Mouse (Mus musculus) CH12.LX (cell line): ENCODE data around the gene Defb45.

ENCODE experiments used
- CTCF ChIP-seq, 2 experiments: IDR thresholded peaks in 1 of 2; conservative IDR thresholded peaks in 1 of 2; 2 replicates each; pipeline ENCODE4 v1.5.1; 2011 to 2012; ENCODE audit warnings: low read depth in 2 of 2, low read length in 2 of 2, improper control_type of control experiment in 1 of 2, inconsistent platforms in 1 of 2, mild to moderate bottlenecking in 1 of 2, moderate library complexity in 1 of 2
- EP300 ChIP-seq: IDR thresholded peaks from 2 replicates; pipeline ENCODE4 v1.6.1; 2011; ENCODE audit warnings: low read length, improper control_type of control experiment
- GABPA ChIP-seq: IDR thresholded peaks from 2 replicates; pipeline ENCODE4 v1.6.1; 2012; ENCODE audit warnings: low read depth, low read length, improper control_type of control experiment, inconsistent platforms; ENCODE audit not compliant: insufficient replicate concordance
- IRF4 ChIP-seq: IDR thresholded peaks from 2 replicates; pipeline ENCODE4 v1.6.1; 2014; ENCODE audit warnings: low read depth, mild to moderate bottlenecking, inconsistent platforms, low read length, improper control_type of control experiment
- MXI1 ChIP-seq: IDR thresholded peaks from 2 replicates; pipeline ENCODE4 v1.6.1; 2011; ENCODE audit warnings: mild to moderate bottlenecking, low read depth, low read length, improper control_type of control experiment
- NRF1 ChIP-seq: IDR thresholded peaks from 2 replicates; pipeline ENCODE4 v1.6.1; 2014; ENCODE audit warnings: low read depth, mild to moderate bottlenecking, inconsistent platforms, low read length, improper control_type of control experiment, moderate library complexity
- POLR2A ChIP-seq: IDR thresholded peaks from 2 replicates; pipeline ENCODE4 v1.6.1; 2011; ENCODE audit warnings: low read depth, mild to moderate bottlenecking, improper control_type of control experiment, low read length
- SIN3A ChIP-seq: IDR thresholded peaks from 2 replicates; pipeline ENCODE4 v1.6.1; 2012; ENCODE audit warnings: low read length, improper control_type of control experiment, inconsistent platforms
- SMC3 ChIP-seq: IDR thresholded peaks from 2 replicates; pipeline ENCODE4 v1.6.1; 2011; ENCODE audit warnings: low read depth, low read length, improper control_type of control experiment
- TBP ChIP-seq: conservative IDR thresholded peaks from 2 replicates; pipeline ENCODE4 v1.6.1; 2011; ENCODE audit warnings: low read depth, low read length, improper control_type of control experiment
- ZKSCAN1 ChIP-seq: IDR thresholded peaks from 2 replicates; pipeline ENCODE4 v1.6.1; 2012; ENCODE audit warnings: low read depth, inconsistent platforms, low read length, improper control_type of control experiment, borderline replicate concordance
- ZNF384 ChIP-seq: IDR thresholded peaks from 2 replicates; pipeline ENCODE4 v1.6.1; 2012; ENCODE audit warnings: low read depth, low read length, improper control_type of control experiment, inconsistent platforms

DNA sequence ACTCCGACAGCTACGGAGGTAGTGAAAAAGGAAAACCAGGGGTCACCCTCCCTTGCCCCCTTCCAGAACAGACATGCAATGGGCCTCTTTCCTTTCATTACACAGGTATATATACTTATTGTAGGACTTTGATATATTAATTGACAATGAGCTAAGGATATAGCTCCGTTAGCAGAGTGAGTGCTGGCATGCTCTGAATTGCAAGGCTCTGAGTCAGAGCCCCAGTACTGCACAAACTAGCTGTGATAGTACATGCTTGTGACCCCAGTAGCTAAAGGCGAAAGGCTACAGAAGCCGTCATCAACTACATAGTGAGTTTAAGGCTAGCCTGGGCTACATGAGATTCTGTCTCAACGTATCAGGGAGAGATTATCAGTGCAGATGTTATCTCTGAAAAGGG, 30.7 kb upstream of the Defb45 start:
- TF ChIP-seq NRF1 (no peak), GABPA (no peak), MXI1 (no peak), TBP (no peak), IRF4 (no peak), ZNF384 (no peak), SIN3A (no peak), CTCF (conservative IDR thresholded peaks at IDR 0.05 in 1 of 2, IDR thresholded peaks at IDR 0.05 in 1 of 2; ENCODE audit: low read depth in 2 of 2, low read length in 2 of 2) (no peak), EP300 (no peak), SMC3 (no peak), ZKSCAN1 (no peak), POLR2A (no peak)
